Mouse (Mus musculus): ENCODE measurements at regions not wholly inside any gene's neighbourhood (a gene's known extent, or its start where the extent isn't known, plus 50 kb on each side); places are given as distances from the start of the nearest gene placed in this dataset.

DNA sequence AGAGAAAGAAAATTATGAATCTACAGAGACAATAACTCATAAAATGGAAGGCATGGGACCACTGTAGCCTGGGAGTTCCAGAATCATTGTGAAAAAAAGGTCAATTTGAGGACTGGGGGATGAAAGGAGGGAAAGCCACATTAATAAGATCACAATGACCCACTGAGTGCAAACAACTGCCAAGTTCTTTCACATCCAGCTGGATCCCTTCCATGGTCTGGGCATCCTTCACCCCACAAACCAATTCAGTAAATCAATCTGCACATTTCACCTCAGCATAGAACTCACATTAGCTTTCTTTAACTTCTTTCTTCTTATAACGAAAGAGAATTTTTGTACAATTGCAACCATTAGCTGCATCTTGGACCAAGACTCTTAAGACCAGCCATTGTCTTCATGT lies 169.4 kb downstream of the Gm19410 start:
- DNase-seq = peak; percentile 74 to 83

DNA sequence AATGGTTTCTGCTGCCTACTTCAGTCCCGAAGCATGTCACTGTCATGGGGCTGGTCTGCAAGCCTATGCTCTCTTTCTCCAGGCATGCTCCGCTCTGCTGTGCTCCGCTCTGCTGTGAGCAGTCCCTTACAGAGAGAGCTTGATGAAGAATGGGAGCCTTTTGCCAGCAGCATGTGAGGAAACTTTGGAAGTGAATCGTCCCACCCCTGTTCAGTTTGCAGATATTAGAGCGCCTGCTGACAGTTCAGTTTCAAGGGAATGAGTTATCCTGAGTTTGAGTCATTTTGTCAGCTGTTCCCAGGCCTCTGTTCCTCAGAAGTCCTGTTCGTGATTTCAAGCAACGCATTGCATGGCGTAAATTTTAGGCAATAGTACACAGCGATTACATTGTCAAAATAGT lies 173.6 kb downstream of the Gm19410 start:
- no peak for DNase-seq

DNA sequence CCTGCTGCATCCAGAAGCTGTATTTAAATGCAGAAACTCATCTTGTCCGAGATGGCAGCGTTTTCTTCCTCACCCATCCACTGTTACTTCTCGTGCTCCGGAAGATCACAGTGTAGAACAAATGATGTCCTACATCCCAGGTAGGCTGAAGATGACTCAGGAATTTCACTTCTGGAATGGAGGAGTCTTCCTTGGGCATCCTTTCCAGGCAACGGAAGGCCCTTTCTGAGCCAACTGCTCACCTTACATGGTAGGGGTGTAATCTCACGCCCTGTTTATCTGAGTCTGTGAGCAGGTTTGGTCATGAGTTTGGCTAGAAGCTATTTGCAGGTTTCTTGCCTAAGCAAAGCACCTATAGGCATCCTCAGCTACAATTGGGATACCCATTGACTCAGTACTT lies 176.9 kb downstream of the Gm19410 start:
- DNase-seq = no peak

DNA sequence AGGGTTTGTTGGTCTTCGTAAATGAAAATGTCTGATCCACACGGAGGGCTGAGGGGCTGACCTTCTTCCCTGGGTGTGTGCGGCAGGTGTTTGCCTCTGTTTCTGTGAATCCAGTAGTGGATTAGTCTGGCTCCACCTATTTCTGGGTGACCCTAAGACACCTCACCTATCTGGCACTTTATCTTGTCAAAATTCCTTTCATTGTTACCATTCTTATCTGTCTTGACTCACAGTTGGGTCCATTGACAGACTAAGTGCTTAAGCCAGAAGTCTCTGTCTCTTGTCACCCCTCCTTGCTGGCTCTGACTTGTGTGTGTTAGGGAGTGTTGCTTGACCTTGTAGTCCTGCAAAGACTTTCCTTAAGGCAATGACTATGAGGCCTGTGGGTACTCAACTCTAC lies 178.1 kb downstream of the Gm19410 start:
- DNase-seq = no peak

DNA sequence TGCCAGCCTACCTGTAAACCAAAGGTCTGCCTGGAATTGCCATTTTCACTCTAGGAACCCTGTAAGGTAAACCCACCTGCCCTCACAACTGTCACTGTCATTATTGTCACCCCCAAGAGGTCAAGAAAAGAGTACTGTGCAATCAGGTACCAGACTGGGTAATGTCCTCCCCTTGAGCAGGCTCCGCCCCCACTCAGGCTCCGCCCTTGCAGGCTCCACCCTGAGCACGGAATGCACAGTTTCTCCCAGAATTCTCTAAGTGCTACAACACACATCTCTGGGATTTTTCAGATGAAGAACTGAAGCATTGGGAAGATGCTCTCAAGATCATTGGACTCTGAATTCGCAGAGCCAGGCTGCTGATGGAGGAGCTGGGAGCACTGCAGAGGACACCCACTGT lies 178.9 kb downstream of the Gm19410 start:
- no peak for DNase-seq

DNA sequence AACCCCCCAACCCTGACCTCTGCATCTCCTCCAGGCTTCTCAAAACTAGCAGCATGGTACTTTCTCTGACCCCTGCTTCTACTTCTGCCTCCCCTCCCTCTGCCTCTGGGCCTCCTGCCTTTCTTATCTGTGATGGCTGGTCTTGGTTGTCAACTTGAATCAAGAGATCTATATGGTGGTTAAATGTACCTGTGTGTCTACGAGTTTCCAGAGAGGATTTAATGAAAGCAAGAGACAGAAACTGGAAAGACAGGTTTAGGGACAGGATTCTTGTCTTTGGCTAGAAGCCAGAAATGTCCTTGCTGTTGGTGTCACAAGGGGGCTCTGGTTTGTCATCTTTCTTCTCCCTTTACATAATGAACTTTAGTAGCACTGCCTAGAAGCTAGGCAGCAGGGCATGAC lies 180.9 kb downstream of the Gm19410 start:
- no peak for DNase-seq

DNA sequence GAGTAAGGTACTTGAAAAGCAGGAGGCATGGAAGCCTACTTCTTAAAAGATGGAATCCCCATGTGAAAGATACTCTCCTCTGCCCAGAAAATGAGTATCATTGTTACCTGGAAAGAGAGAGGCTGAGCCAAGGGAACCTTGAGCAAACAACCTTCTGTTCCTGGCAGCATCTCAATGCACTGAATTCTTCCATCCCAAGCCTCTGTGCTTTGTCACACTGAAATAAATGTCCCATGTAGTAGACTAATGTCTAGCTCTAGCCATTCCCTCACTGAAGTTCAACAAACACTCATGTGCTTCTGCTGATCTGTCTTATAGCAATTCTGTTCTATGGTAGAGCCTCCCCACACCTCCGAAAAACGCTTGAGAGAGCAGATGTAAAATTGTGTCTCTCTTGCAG lies 182.6 kb downstream of the Gm19410 start:
- DNase-seq = peak in 1 of 2 experiments; percentile 25

DNA sequence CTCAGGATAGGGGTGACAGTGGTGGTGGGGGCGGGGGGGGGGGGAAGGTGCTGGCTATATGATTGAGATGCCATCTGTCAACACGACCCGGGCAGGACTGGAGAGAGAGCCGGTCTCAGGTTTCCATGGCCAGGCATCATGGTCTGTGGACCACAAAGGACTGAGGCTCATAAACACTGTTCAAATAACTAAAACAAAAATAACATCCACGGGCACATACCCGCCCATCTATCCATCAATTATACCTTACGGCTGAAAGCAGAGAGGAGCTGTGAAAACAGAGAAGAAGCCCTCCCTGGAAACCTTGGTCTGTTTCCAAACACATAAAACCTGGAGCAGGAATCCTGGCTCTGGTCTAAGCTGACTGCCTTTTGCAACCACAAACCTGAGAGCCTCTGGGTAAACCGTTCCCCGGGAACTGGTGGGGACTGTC lies 183.2 kb downstream of the Gm19410 start:
- peak; percentile 62 to 75 for DNase-seq

DNA sequence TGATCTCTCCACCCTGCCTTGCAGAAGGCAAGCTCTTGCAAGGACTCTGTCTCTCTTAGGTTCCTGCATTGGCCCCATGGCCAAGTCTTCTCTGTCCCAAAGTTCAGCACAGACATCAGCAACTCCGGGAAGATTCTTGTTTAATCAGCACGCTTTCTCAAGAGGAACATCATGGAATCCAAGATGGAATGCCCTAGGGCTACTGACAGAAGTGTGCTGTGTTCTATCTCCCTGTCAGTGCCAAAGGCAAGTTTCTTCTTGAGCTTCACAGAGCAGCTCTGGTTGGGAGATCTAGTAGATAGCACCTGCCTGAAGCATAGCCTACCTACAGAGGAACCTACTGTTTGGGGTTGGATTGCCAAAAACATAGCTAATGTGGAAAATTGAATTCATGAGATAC lies 189.9 kb downstream of the Gm19410 start:
- no peak for DNase-seq

DNA sequence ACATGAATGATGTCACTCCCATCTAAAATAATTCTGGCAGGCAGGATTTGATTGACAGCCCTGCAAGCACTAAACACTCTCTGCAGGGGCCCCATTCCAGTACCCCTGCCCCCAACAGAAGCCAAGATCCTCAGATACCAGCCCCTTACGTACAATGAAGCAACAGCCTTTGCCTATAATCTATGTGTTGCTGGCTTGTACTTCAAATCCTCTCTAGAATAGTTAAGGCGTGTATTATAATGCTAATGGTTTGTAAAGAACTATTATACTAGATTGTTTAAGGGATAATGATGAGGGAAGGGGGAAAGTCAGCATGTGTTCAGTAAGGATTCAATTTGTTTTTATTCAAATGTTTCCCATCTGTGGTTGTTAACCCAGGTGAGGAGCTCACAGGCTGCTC lies 190.7 kb downstream of the Gm19410 start:
- DNase-seq = no peak

DNA sequence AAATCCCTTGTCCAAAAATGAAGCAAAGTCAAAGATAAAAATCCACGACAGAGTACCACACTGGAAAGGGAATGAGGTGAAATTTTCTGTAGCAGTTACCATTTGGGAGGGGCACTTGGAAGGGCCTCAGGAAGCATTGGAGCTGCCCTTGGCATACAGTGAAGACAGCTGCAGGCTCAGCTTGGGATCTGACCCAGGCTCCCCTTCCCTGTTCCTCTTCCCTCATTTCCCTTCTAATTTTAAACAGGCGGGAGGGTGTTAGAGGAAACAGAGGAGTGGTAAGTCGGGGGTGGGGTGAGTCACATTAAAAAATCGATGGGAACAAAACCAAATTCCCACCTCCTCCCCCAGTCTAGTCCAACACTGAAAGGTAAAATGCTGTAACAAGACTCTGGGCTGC lies 193.6 kb downstream of the Gm19410 start:
- peak; percentile 84 to 88 for DNase-seq

DNA sequence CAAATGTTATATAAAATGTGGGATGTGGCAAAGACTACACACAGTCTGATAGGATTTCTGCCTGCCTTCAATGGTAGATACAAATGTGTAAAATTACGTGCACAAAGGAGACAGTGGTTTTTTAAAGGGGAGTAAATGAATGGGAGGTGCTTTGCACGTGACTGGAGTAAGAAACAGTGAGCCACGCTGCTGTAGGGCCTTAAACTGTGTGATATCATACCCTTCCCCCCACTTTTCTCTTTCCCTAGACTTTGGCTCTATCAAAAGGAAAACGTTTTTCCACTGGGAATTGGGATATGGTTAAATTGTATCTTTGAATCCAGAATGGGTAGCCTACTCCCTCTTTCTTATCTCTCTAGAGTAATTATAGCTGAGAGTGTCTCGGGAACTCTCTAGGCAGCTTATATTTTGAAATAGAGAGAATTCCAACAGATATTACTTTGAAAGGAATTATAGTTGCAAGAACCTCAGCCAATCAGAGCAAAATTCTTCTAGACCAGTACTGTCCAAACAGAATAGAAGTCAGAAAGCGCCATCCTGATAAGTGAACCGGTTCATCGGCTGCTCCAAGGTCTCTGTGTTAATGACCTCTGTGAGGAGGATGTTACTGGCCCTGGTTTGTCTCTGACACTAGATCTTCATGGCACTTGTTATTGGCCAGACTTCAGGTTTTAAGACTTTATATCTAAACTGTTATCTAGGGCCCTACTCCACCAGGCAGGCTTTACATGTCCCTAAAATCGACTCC lies 195.5 kb downstream of the Gm19410 start:
- DNase-seq = no peak

DNA sequence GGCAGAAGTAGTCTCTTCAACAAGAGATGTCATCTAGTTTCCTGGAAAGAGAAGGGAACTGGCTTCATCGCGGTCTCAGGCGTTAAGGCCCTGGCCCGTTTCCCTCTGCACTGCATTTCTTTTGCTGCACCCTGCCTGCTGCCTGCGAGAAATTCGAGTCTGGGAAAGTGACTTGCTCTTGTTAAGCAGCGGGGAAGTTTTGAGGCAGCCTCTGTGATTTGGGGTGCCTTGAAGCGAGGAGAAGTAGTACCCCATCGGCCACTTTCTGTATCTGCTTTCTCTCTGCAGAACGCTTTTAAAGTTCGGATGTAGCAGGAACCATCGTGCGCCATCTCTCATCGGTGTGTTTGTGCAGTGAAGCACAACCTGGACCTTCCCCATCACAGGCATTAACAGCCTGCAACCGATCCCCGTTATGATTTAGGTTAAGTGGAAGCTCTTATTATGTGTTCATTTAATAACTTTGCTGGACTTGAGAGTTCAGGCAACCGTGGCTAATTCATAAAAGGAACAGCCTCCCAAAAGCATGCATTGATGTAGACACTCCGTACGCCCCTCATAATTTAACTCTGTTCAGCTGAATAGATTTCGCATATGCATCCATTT lies 196.1 kb downstream of the Gm19410 start:
- DNase-seq = peak; percentile 57 to 64

DNA sequence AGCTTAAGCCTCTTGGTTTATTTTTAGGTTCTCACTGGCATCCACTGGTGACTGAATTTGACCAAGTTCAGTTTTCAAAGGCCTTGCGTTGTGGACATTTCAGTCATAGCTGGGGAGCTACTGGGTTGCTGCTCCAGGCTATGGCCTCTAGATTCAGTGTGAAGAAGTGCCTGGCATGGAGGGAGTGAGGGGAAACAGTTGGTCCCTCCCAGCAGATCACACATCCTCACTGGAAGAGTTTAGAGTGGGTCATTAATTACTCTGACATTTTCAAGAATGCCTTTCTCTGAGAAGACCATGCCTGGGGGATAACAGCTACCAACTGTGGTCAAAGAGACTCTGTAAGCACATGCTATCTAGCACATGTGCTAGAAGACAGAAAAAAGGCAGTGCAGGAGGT lies 199.3 kb downstream of the Gm19410 start:
- no peak for DNase-seq

DNA sequence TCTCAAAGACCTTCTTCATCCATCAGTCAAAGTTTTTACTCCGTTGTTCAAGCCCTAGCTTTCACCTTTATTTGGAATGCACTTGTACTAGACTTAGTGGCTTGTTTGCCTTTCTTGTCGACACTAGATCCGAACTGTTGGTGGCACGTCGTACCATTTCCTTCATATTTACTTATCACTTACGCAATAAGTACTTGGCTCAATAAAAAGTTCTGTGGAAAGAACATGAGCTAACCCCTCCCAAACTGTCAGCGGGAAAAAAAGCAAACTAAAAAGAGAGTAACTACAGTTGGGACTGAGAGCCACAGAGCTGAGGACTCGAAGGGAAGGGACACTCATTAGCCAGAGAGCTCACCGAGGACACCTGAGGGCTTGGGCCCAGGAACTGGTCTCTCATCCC lies 202.8 kb downstream of the Gm19410 start:
- no peak for DNase-seq

DNA sequence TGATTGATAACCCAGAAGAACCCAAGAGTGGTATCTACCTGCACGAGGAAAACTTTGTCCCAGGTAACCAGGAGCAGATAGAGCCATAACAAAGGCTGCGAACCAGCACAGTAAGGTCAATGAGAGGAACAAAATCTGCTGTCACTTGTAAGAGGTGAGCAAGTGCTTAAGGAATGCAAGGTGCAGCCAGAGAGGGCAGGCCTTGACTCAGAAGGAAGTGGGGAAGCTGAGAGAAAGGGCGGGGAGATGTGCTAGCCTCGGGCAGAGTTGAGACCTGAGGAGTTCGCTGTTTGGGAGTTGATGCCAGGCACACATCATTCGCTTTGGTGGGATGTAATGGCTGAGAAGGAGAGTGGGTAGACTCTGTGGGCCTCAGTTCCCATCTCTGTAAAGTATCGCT lies 205.5 kb downstream of the Gm19410 start:
- no peak for DNase-seq

DNA sequence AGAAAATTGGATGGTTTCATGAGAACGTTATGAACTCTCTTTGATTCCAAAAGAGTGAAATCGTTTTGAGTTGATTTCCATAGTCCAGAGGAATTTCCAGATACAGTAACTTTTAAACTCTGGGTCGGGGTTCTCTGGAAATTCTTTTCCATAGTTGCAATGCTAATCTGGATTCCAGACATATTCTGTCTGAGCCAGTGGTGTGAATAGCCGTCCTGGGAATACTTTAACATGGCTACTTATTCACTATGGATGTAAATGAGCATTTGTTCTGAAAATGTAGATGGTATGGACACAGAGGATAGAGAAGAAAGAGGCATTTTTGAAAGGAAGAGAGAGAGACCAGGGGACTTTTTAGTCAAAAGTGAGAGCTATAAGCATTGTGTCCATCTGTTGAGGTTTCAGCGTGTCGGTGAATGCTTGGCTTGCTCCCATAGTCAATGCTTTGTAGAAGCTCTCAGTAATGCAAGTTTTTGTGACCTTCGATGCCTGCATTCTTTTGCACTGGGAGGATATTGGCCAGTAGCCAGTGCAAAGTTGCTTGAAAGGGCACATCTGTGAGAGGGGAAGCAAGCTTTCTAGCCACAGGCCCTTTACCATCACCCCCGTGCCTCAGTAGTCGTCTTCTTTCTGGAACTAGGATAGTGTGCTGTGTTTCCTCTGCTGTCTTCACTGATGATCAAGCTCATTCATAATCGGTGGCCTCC lies 208.9 kb downstream of the Gm19410 start:
- peak in 1 of 2 experiments; percentile 20 for DNase-seq

DNA sequence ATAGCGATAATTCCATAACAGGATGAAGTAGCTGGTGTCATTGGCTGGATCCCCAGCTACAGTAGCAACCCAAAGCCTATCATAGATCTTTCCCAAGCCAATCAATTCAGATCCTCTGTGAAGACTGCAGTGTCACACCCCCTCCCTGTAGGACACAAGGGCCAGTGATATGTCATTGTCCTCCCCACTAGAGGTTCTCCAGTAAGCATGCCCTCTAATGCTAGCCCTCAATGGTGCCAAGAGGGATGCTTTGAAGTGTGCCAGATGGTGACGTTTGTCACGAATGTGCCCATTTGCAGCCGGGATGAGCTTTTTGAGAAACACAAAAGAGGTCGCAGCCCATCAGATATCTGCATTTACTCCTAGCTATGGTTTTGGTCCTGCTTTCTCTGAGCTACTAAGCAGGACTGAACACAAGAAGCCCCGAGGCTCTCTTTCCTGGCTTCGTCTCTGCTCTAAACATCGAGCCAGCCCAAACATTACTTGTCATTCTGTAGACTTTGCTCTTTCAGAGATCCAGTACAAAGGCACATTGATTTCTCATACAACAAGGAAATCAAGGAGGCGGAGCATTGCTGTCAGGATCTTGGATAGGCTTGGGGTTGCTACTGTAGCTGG lies 214.2 kb downstream of the Gm19410 start:
- DNase-seq = peak; percentile 16 to 18

DNA sequence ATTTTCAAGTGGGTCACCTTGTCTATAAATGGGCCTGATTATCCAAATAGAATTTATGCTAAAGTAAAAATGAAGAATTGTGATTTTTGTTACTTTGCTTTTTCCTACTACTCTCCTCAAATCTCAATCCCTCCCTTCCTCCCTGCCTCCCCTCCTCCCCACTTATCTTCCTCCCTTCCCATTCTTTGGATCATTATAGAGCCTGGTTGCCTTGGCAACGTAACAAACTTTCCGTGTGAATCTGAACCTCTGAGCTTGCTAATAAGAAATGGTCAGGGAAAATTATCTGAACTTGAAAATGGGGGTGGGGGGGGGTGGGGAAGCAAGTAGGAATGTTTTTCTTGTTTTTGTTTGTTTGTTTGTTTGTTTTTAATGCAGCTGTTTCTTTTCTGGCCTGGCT lies 217.5 kb downstream of the Gm19410 start:
- no peak for DNase-seq

DNA sequence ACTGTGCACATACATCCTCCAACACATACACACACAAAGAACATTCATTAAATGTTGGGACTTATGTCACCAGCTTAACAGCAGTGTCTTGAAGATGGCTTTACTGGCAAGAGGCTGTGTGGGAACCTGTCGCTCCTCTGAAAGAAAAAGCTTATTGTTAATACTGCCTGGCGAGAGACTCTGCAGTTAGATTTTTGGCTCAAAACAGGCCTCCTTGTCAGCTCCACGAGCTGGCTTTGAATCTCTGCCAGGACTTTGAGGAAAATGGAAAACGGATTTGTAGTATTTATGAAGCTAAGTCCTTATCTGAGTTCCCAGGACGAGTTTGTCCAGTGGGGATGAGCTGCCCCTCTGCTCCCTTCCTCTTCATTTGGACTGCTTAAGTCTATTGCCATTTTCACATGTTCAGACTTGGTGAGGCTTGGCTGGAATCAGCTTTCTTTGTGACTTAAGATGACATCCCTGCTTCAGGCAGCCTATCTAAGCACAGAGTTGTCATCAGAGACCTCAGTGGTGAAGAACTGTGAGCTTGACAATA lies 219.6 kb downstream of the Gm19410 start:
- peak; percentile 43 to 56 for DNase-seq

DNA sequence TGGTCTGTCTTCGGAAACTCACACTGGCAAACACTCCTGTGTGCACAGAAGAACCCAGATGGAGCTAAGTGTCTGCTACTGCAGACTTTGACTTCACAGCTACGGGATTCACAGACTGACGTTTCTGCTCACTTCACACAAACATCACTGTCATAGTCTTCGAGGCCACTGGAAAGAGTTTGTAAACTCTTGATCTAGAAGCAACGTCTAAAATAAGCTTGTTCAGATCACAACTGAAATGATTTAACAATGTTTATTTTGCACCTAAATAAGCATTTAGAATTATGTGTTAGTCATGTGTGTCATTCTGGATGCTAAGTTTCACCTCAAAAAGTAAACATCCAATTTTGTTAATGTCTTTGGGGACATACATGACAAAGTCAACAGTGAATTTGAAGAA lies 221.7 kb downstream of the Gm19410 start:
- no peak for DNase-seq

DNA sequence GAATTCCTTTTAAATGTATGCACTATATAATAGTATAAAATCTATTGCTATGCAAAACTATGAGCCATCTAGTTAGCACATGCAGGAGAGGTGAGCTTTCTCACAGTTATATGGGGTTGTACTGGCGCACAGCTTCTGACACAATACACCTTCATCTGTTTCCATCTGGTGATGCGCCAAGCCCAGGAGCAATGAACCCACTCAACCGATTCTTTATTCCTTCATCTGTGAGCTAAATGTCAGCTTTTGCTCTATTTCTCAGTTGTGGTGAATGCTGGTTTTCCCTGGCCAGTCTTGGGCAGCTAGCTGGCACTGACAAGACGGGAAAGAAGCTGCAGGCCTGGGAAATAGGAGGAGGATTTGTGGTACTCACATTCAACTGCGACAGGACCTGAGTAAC lies 225.4 kb downstream of the Gm19410 start:
- peak; percentile 69 to 70 for DNase-seq

DNA sequence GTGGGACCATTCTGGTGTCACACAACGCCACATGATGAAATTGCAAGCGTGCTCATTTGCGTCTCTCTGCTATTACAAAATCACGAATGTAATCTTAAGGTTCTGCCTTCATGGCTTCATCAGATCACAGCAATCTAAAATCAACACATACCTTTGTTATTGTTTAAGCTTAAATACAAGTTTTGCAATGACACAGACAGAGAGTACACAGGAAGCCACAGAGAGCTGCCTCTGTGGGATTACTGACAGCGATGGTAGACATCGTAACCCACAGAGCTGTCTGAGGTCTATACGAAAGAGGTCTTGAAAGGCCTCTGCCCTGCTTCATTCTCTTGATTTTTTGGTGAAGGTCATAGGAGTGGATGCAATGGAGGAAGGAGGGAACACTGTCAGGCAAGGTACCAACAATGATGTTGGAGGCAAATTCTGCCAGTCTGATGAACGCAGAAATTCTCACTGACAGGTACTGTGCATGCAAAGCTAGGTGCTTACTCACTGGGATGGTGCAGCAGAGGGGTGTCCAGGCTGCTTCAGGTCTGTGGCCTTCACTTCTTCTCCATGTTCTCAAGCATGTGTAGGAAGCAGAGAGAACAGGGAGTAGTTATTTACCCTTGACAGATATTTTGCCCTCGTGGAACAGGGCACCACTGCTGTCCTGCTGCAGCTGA lies 226.5 kb downstream of the Gm19410 start:
- no peak for DNase-seq

Data from cerebellum, postnatal 10 days (tissue).